Mouse (Mus musculus): ENCODE measurements around the gene Slc25a36.

- TF ChIP-seq POLR2A (IDR thresholded peaks at IDR 0.05; ENCODE audit: borderline replicate concordance, control insufficient read depth, low read depth, low read length): no peak
- TF ChIP-seq CTCF (IDR thresholded peaks at IDR 0.05; ENCODE audit: control insufficient read depth, insufficient read depth, low read length): no peak
Measured at GRCm38 (mm10) chr9:97056541-97057338, 54.2 kb downstream of the Slc25a36 start.
